Mouse (Mus musculus): ENCODE measurements around the gene Ccl5. TPM values are rescaled to one million over a fixed set of nuclear protein-coding genes. Genes with fewer than 3 reads are reported as not detected.

Gene Ccl5
- polyA plus RNA-seq, 1 experiment from 2014 or later = not detected

Other genes starting within 250 kb of the Ccl5 start
- 0.09 and 0.37 TPM in 2 replicates for gene Slfn14, start 243.8 kb downstream of the Ccl5 start, polyA plus RNA-seq (2016; fragmentation: Nextera tagmentation; extraction: Ambion mirVana)
- gene Ap2b1, start 231.5 kb downstream of the Ccl5 start, polyA plus RNA-seq (2016; fragmentation: Nextera tagmentation; extraction: Ambion mirVana) = 64.9 and 71.3 TPM in 2 replicates
- 13.2 and 15.2 TPM in 2 replicates for gene Pex12, start 227.9 kb downstream of the Ccl5 start, polyA plus RNA-seq (2016; fragmentation: Nextera tagmentation; extraction: Ambion mirVana)
- 2.6 and 3.1 TPM in 2 replicates for gene Rasl10b, start 121.4 kb downstream of the Ccl5 start, polyA plus RNA-seq (2016; fragmentation: Nextera tagmentation; extraction: Ambion mirVana)
- not detected in 2 replicates for gene Gas2l2, start 101.1 kb downstream of the Ccl5 start, polyA plus RNA-seq (2016; fragmentation: Nextera tagmentation; extraction: Ambion mirVana)
- gene 1700020L24Rik, start 92.8 kb downstream of the Ccl5 start, polyA plus RNA-seq (2016; fragmentation: Nextera tagmentation; extraction: Ambion mirVana) = 0.68 TPM in 1 of 2 replicates, not detected in the other
- gene Mmp28, start 67.4 kb downstream of the Ccl5 start, polyA plus RNA-seq (2016; fragmentation: Nextera tagmentation; extraction: Ambion mirVana) = 1.3 and 1.5 TPM in 2 replicates
- 12.4 and 12.7 TPM in 2 replicates for gene Taf15, start 57.4 kb downstream of the Ccl5 start, polyA plus RNA-seq (2016; fragmentation: Nextera tagmentation; extraction: Ambion mirVana)
- not detected in 2 replicates for gene Heatr9, start 8.3 kb downstream of the Ccl5 start, polyA plus RNA-seq (2016; fragmentation: Nextera tagmentation; extraction: Ambion mirVana)
- 1.2 and 1.7 TPM in 2 replicates for gene Ccl9, start 48.1 kb upstream of the Ccl5 start, polyA plus RNA-seq (2016; fragmentation: Nextera tagmentation; extraction: Ambion mirVana)
- 1.2 and 2.7 TPM in 2 replicates for gene Ccl6, start 62.6 kb upstream of the Ccl5 start, polyA plus RNA-seq (2016; fragmentation: Nextera tagmentation; extraction: Ambion mirVana)
- not detected in 2 replicates for gene Rpl9-ps1, start 115.1 kb upstream of the Ccl5 start, polyA plus RNA-seq (2016; fragmentation: Nextera tagmentation; extraction: Ambion mirVana)
- 0.54 and 1.0 TPM in 2 replicates for gene Ccl3, start 118.8 kb upstream of the Ccl5 start, polyA plus RNA-seq (2016; fragmentation: Nextera tagmentation; extraction: Ambion mirVana)
- 0.40 TPM in 1 of 2 replicates, not detected in the other for gene Ccl4, start 132.1 kb upstream of the Ccl5 start, polyA plus RNA-seq (2016; fragmentation: Nextera tagmentation; extraction: Ambion mirVana)
- 0.41 and 0.51 TPM in 2 replicates for gene Wfdc17, start 173.5 kb upstream of the Ccl5 start, polyA plus RNA-seq (2016; fragmentation: Nextera tagmentation; extraction: Ambion mirVana)
- gene Wfdc18, start 178.5 kb upstream of the Ccl5 start, polyA plus RNA-seq (2016; fragmentation: Nextera tagmentation; extraction: Ambion mirVana) = not detected in 2 replicates
- gene Wfdc21, start 216.4 kb upstream of the Ccl5 start, polyA plus RNA-seq (2016; fragmentation: Nextera tagmentation; extraction: Ambion mirVana) = not detected in 2 replicates
- 26.2 and 27.0 TPM in 2 replicates for gene Heatr6, start 223.2 kb upstream of the Ccl5 start, polyA plus RNA-seq (2016; fragmentation: Nextera tagmentation; extraction: Ambion mirVana)

All from embryonic facial prominence, embryonic 10.5 days (tissue).